11 mouse cellular contexts compared by ENCODE assay signal in the genomic region with DNA sequence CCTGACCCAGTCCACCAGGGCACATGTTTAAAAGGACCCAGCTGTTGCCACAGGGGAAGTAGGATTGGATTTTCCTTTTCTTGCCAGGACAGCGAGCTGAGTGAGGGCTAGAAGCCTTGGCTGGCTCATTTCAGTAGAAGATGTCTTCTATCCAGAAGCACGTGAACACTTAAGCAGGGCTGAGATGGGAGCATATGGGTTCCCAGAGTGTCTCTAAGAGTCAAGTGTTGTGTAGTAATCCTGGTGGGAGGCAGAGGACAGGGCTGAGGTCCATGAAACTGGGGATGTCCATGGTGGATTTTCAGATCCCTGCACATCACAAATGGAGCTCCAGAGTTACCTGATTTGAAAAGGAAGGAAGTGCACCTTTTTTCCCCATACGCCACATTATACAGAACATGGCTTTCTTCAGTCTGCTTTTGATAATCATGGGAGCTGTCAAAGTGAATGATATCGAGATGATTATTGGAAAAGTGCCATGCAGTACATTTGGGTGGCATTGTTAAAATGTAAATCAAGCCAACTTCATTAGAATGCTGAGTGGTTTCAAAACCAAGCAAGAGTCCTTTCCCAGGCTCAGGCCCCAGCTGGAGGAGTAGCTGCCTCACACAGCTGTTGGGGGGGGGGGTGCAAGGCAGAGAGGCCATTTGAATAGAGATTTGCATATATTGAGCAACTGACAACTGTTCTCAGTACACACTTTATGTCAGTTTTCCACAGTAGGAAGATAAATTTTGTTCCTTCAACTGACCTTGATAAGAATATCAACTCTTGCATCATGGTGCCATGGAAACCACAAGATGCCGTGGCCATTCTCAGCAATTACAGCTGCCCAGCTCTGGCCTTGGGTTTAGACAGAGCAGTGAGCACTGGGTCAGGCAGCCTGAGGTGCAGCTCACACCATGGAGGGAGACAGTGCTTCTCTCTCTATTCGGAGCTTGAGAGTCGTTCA.
DNase-seq lines count a peak whose midpoint lies in the region; ATAC-seq and TF ChIP-seq lines count a peak whose summit lies in the region.
"Had no signal": no experiment of that assay in that cellular context is flagged by ENCODE, and none has a peak within 500 bp of the region (broad histone marks: within the 10 kb centered on the region; RNA-seq: fewer than 3 reads in every experiment).

No protein-coding gene starts in this region.

- TF ChIP-seq CTCF in CH12.LX (conservative IDR thresholded peaks at IDR 0.05 in 1 of 2, IDR thresholded peaks at IDR 0.05 in 1 of 2; ENCODE audit: low read depth in 2 of 2, low read length in 2 of 2): no peak

- TF ChIP-seq RAD21 in CH12.LX (IDR thresholded peaks at IDR 0.05; ENCODE audit: low read depth, low read length): no peak

- TF ChIP-seq EP300 in CH12.LX (IDR thresholded peaks at IDR 0.05; ENCODE audit: low read length): peak; percentile 37; the same call in 1 of the 2 replicates

- TF ChIP-seq POLR2A in CH12.LX (IDR thresholded peaks at IDR 0.05; ENCODE audit: low read depth, low read length): no peak

- H3K79me2 ChIP-seq in CH12.LX (replicated peaks; ENCODE audit: control insufficient read depth, extremely low read depth, insufficient read depth, poor library complexity, severe bottlenecking): no peaks in the 10 kb centered on the region

- no peak overlapping the region for H3K27ac ChIP-seq in CH12.LX (ENCODE audit: insufficient read depth, low read depth)
- H3K27ac ChIP-seq: heart, embryonic 15.5 days had no signal

- peaks cover 3 to 28% of the 10 kb centered on the region in 2 experiments for H3K4me1 ChIP-seq in CH12.LX (ENCODE audit: control insufficient read depth in 1 of 2, insufficient read depth in 2 of 2)
- H3K4me1 ChIP-seq: heart, embryonic 15.5 days had no signal

- H3K27me3 ChIP-seq in CH12.LX (replicated peaks): no peaks in the 10 kb centered on the region
- H3K27me3 ChIP-seq: heart, embryonic 15.5 days had no signal

- no peak overlapping the region for H3K9ac ChIP-seq in CH12.LX (ENCODE audit: insufficient read depth, low read depth)
- H3K9ac ChIP-seq: heart, embryonic 15.5 days had no signal

- H3K36me3 ChIP-seq in CH12.LX (replicated peaks in 1 of 2; ENCODE audit: control insufficient read depth in 1 of 2, insufficient read depth in 1 of 2, low read length in 1 of 2): no peaks in the 10 kb centered on the region
- H3K36me3 ChIP-seq: heart, embryonic 15.5 days had no signal

- no peak overlapping the region for H3K4me3 ChIP-seq in CH12.LX (replicated peaks in 1 of 3; ENCODE audit: low read depth in 2 of 3, low read length in 2 of 3, poor library complexity in 1 of 3)
- H3K4me3 ChIP-seq: heart, embryonic 15.5 days had no signal

- H3K9me3 ChIP-seq in CH12.LX (replicated peaks; ENCODE audit: low read length): no peaks in the 10 kb centered on the region
- H3K9me3 ChIP-seq: heart, embryonic 15.5 days had no signal

- dilution Hi-C loops in CH12.LX (cut with MboI; ENCODE audit: extremely low pct_ligation_motif_present, extremely low pct_unique_long_range_greater_than_20kb, low sequenced_read_pairs): no loop called here

- DNase-seq in layer of hippocampus, adult 11-12 months (ENCODE audit: low spot score): peak; percentile 13
- DNase-seq in layer of hippocampus, postnatal 25 days (ENCODE audit: extremely low spot score in 1 of 2, low spot score in 1 of 2): no peak
- DNase-seq in CH12.LX (ENCODE audit: extremely low read depth): peak; percentile 31
- DNase-seq in adrenal gland, postnatal 14 days: peak; percentile 71
- DNase-seq in layer of hippocampus, adult 9-11 months: peak; percentile 47
- DNase-seq in spleen, postnatal 4 days (ENCODE audit: low spot score in 2 of 2): no peak
- no peak for DNase-seq in gastrocnemius, adult 18-20 months (ENCODE audit: low spot score)
- DNase-seq: cerebellum, postnatal 25 days; kidney, adult 8-10 months had no signal

- ATAC-seq in activated CD4-positive, CD25-positive, alpha-beta regulatory T cell, adult 4 months: no peak

- in situ Hi-C loops in CH12.LX (cut with MboI; ENCODE audit: low pct_ligation_motif_present, low pct_unique_long_range_greater_than_20kb, low sequenced_read_pairs): no loop called here

- H3K4me2 ChIP-seq in CH12.LX (ENCODE audit: insufficient read depth, low read depth, poor library complexity, severe bottlenecking): no peak overlapping the region
- H3K4me2 ChIP-seq: heart, embryonic 15.5 days had no signal

TF ChIP-seq in CH12.LX, 34 proteins besides CTCF, POLR2A, EP300 and RAD21:
- TF ChIP-seq IRF4 (IDR thresholded peaks at IDR 0.05; ENCODE audit: low read depth, low read length) (peak; percentile 44; the same call in 1 of the 2 replicates), ETS1 (conservative IDR thresholded peaks at IDR 0.05; ENCODE audit: low read depth, low read length) (peak; percentile 82), TCF12 (IDR thresholded peaks at IDR 0.05; ENCODE audit: low read depth, low read length) (peak; percentile 57), PAX5 (IDR thresholded peaks at IDR 0.05; ENCODE audit: low read length) (no peak)

Comparison
In these comparisons a context has a peak if more than half of its experiments do, and no peak if none do; other contexts are left out.
1. DNase-seq: peak in layer of hippocampus, adult 11-12 months (single experiment), CH12.LX (single experiment), adrenal gland, postnatal 14 days (single experiment) and layer of hippocampus, adult 9-11 months (single experiment); none in layer of hippocampus, postnatal 25 days (0 of 2), spleen, postnatal 4 days (0 of 2) and gastrocnemius, adult 18-20 months (single experiment).